Mouse (Mus musculus) left cerebral cortex, postnatal 4 days (tissue): ENCODE data around the gene Gtf2h1. TPM values are rescaled to one million over a fixed set of nuclear protein-coding genes. Genes with fewer than 3 reads are reported as not detected.

ENCODE experiments used
- DNase-seq: peaks from one replicate; pipeline ENCODE4 v3.0.0-alpha.2; 2022
- intact Hi-C: fragments of 180-260 bp; cut with DNase I; formaldehyde crosslinking; loops from one replicate; pipeline ENCODE4 v1.15.1; 2025
- total RNA-seq, 2 experiments: library from RNA; stranded (reverse); gene quantifications; 2 replicates each; pipeline ENCODE4 v1.2.3; 2021

Gene Gtf2h1
- total RNA-seq, 2 experiments from 2014 or later, result 39.3 to 42.6 TPM

DNA sequence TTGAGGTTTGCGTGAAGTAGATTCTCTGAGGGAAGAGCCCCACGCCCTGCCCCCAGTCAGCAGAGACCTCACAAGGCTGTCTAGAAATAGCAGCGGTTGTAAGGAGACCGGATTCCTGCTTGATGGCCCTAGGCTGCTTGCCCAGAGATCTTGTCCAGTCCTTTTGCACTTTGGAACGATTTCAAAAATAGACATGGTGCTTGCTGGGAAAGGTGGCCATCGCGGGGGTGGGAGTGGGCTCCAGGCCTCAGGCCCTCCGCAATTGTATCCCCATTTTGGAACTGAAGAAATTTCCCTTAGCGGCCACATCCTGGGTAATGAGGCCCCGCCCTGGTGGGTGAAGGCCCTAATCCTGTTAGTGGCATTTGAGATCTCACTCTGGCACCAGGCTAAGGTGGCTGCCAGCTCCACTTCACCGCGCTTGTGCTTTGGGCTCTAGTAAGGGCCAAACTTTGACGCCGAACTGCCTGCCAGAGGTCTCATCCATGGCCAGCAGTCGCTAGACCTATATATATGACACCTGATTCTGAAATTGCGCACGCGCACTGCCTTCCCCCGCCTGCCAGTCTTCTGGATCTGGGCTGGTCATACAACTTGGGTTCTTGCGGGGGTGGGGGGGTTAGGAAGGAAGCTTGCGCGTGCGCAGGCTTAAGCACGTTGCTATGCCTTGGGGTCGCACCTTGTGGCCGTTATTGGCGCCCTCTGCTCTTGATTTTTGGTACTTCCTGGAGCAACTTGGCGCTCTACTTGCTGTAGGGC, 50.8 kb downstream of the Gtf2h1 start:
- intact Hi-C loops, result no loop called here
- peak; percentile 82 for DNase-seq

- intact Hi-C loops, result no loop called here
- DNase-seq, result no peak
Measured at GRCm38 (mm10) chr7:46849287-46849686, 53.4 kb downstream of the Gtf2h1 start.

GRCm38 (mm10) chr7:46851026-46851425, 55.1 kb downstream of the Gtf2h1 start:
- intact Hi-C loops, result no loop called here
- no peak for DNase-seq

GRCm38 (mm10) chr7:46852666-46853065, 56.8 kb downstream of the Gtf2h1 start:
- intact Hi-C loops, result no loop called here
- no peak for DNase-seq

- intact Hi-C loops, result no loop called here
- no peak for DNase-seq
Measured at GRCm38 (mm10) chr7:46853365-46853764, 57.5 kb downstream of the Gtf2h1 start.

GRCm38 (mm10) chr7:46855866-46856560, 60.1 kb downstream of the Gtf2h1 start:
- intact Hi-C loops, result no loop called here
- no peak for DNase-seq

DNA sequence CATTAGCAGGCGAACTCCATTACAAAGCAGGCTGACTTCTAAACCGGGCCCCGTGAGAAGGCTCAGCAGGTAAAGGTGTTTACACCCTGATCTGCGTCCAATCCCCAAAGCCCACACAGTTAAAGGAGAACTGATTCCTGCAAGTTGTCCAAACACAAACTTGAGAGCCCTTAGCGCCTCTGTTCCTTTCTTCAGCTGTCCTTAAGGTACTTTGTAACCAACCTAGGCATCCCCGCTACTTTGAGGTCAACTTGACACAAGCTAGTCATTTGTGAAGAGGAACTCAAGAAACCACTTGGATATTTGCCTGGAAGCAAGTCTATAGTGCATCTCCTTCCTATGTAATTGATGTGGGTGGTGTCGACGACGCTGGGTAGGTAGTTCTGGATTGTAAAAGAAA, 61.5 kb downstream of the Gtf2h1 start:
- intact Hi-C loops, result no loop called here
- no peak for DNase-seq

GRCm38 (mm10) chr7:46859031-46859430, 63.1 kb downstream of the Gtf2h1 start:
- DNase-seq, result no peak
- intact Hi-C loops, result no loop called here

DNA sequence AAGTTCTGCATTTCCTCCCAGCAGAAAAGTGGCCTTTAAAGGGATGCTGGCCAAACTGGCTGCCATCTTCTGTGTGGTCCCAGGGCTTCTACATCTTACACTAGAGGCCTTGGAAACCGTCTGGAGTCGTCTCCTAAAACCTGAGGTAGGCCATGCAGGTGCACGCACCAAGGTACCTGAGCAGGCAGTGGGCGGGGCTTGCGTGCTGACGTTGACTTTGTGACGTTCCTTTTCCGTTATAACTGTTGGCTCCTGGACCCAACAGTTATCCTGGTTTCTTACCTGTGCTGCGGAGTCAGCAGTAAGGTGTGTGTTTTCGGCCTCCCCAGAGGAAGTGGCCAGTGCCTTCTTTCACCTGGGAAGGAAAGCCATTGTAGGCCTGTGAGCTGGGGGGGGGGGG, 65.1 kb downstream of the Gtf2h1 start, which contains the start of gene Ldhc:
TSS of gene Ldhc (plus strand) at position 208 of the 400 bp plus-strand sequence.
- intact Hi-C loops, result no loop called here
- DNase-seq, result no peak

- intact Hi-C loops, result no loop called here
- no peak for DNase-seq
Measured at GRCm38 (mm10) chr7:46871988-46872387, 76.1 kb downstream of the Gtf2h1 start.

Other genes with a start within 250 kb of the Gtf2h1 start
- gene Sergef, start 156.3 kb upstream of the Gtf2h1 start, total RNA-seq, result 10 to 100 TPM; 62.2 to 69.4 TPM
- gene Tph1, start 123.6 kb upstream of the Gtf2h1 start, total RNA-seq, result under 1 TPM; 0.64 to 0.74 TPM
- 10 to 100 TPM; 14.6 to 14.8 TPM for gene Saal1, start 85.4 kb upstream of the Gtf2h1 start, total RNA-seq
- not detected for gene Saa3, start 80.4 kb upstream of the Gtf2h1 start, total RNA-seq
- gene Saa4, start 63.5 kb upstream of the Gtf2h1 start, total RNA-seq, result not detected
- not detected for gene Saa1, start 53.1 kb upstream of the Gtf2h1 start, total RNA-seq
- not detected for gene Saa2, start 44.3 kb upstream of the Gtf2h1 start, total RNA-seq
- 10 to 100 TPM; 15.5 to 16.5 TPM for gene Hps5, start within 50 bp of the Gtf2h1 start, total RNA-seq
- gene Ldha, start 45.4 kb downstream of the Gtf2h1 start, total RNA-seq, result 100 to 1,000 TPM; 335 to 366 TPM
- gene Ldhc, start 65.1 kb downstream of the Gtf2h1 start, total RNA-seq, result not detected
- 100 to 1,000 TPM; 126 to 142 TPM for gene Tsg101, start 123.9 kb downstream of the Gtf2h1 start, total RNA-seq
- 10 to 100 TPM; 12.3 to 14.8 TPM for gene Uevld, start 162.4 kb downstream of the Gtf2h1 start, total RNA-seq
- gene Gm9999, start 187.5 kb downstream of the Gtf2h1 start, total RNA-seq, result not detected
- gene Spty2d1, start 212.3 kb downstream of the Gtf2h1 start, total RNA-seq, result 1 to 10 TPM; 7.8 to 9.0 TPM